8 mouse cellular contexts compared by ENCODE assay signal in the genomic region with DNA sequence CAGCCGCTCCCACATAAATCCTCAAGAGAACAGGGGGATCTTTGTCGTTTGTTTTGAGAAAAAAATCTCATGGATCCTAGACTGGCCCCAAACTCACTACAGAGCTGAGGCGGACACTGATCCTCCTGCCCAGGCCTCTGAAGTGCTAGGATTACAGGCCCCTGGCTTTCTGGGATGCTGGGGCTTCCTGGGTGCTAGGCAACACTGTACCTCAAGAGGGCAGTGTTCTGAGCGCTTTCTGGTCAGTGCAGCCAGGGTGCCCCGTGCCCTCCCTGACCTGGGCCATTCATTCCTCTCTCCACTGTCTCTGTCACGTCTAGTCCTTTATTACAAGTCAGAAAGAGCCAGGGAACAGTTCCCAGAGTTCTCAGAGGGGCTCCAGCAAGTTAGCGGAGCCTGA. TPM values are rescaled to one million over a fixed set of nuclear protein-coding genes. Genes with fewer than 3 reads are reported as not detected.
DNase-seq lines count a peak whose midpoint lies in the region.

No protein-coding gene starts in this region.

- peak; percentile 52 to 63 for DNase-seq in layer of hippocampus, postnatal 10 days (ENCODE audit: low spot score in 2 of 2)
- no peak for DNase-seq in layer of hippocampus, adult 9-10 months (ENCODE audit: low spot score)
- peak; percentile 43 for DNase-seq in cerebellum, adult 11-12 months
- peak; percentile 76 for DNase-seq in embryo, embryonic 9.5 days (ENCODE audit: extremely low spot score)
- peak; percentile 62 to 66 for DNase-seq in kidney, postnatal 25 days
- peak; percentile 75 for DNase-seq in neural tube, embryonic 10.5 days (ENCODE audit: extremely low spot score, low spot score)
- DNase-seq in adipocyte (ENCODE audit: low spot score), result no peak
- DNase-seq in spleen, adult 18-20 months, result no peak

RNA-seq across cellular contexts. Expression of a gene that starts 9.6 kb away (rescaled TPM):
- 10 to 100 TPM; 28.6 to 30.4 TPM for total RNA-seq in layer of hippocampus, postnatal 10 days (2021)

RNA-seq across cellular contexts. Expression of a gene that starts 25.9 kb away (rescaled TPM):
- 10 to 100 TPM; 66.7 to 66.8 TPM for total RNA-seq in layer of hippocampus, postnatal 10 days (2021)

Comparison
In these comparisons a context has a peak if more than half of its experiments do, and no peak if none do; other contexts are left out.
1. DNase-seq: peak in layer of hippocampus, postnatal 10 days (2 of 2), cerebellum, adult 11-12 months (single experiment), embryo, embryonic 9.5 days (single experiment), kidney, postnatal 25 days (2 of 2) and neural tube, embryonic 10.5 days (single experiment); none in layer of hippocampus, adult 9-10 months (single experiment), adipocyte (single experiment) and spleen, adult 18-20 months (0 of 2).